9 mouse cellular contexts compared by ENCODE assay signal in the genomic region with DNA sequence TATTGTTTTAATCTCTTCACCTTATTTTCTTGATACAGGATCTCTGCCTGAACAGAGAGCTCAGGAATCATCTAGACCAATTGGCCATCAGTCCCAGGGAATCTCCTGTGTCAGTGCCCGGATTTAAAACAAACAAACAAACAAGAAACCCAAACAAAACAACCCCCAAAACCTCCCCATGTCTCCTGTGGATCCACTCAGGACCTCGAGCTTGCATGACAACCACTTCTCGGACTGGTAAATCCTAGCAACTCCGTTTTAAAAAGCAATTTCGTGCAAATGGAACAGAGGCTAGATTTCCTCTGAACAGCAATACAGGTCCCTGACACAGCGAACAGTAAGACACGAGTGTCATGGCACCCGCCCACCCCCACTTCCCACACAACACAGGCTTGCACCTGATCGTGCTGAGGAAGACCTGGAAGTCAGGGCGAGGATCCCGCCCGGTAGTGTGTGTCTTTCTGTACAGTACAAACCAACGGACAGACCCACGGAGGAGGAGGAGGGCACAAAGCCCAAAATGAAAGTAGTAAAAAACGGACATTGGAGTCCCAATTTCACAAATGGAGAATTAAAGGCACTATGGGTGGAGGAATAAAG. TPM values are rescaled to one million over a fixed set of nuclear protein-coding genes. Genes with fewer than 3 reads are reported as not detected.
DNase-seq lines count a peak whose midpoint lies in the region; ATAC-seq and TF ChIP-seq lines count a peak whose summit lies in the region.
"Had no signal": no experiment of that assay in that cellular context is flagged by ENCODE, and none has a peak within 500 bp of the region (broad histone marks: within the 10 kb centered on the region; RNA-seq: fewer than 3 reads in every experiment).

No protein-coding gene starts in this region.

- no peak overlapping the region for H3K9ac ChIP-seq in liver, embryonic 12.5 days

- no peaks in the 10 kb centered on the region for H3K9me3 ChIP-seq in liver, embryonic 12.5 days (replicated peaks)

- peak; percentile 23 to 39 for DNase-seq in cerebellum, postnatal 10 days
- DNase-seq in cerebellum, adult 9-10 months = no peak
- DNase-seq in heart, postnatal 4 days = peak; percentile 29
- peak; percentile 49 for DNase-seq in retina, postnatal 1 day
- no peak for DNase-seq in cerebellum, adult 11-12 months
- no peak for DNase-seq in ovary, postnatal 10 days (ENCODE audit: low spot score)

- WGBS in bone marrow, adult 2 months = under 1% methylated on average over 15 of the region's 15 CpGs
- under 1% methylated on average over 15 of the region's 15 CpGs for WGBS in liver, embryonic 12.5 days (ENCODE audit: insufficient replicate concordance)

- H3K4me1 ChIP-seq in bone marrow, adult 2 months (ENCODE audit: control insufficient read depth, insufficient read depth, low read length) = no peaks in the 10 kb centered on the region
- H3K4me1 ChIP-seq in liver, embryonic 12.5 days = peaks cover 27% of the 10 kb centered on the region

- peak overlapping the region; percentile 80 for H3K4me2 ChIP-seq in liver, embryonic 12.5 days

- H3K27ac ChIP-seq in bone marrow, adult 2 months (ENCODE audit: control insufficient read depth, insufficient read depth, low read depth, low read length, poor library complexity) = no peak overlapping the region
- H3K27ac ChIP-seq in liver, embryonic 12.5 days = no peak overlapping the region

- ATAC-seq in liver, embryonic 12.5 days = no peak

- peak overlapping the region; percentile 46 for H3K4me3 ChIP-seq in bone marrow, adult 2 months (replicated peaks; ENCODE audit: control insufficient read depth, low read depth, low read length)
- peak overlapping the region; percentile 54 for H3K4me3 ChIP-seq in liver, embryonic 12.5 days

- H3K36me3 ChIP-seq in liver, embryonic 12.5 days = no peaks in the 10 kb centered on the region

- TF ChIP-seq CTCF in bone marrow, adult 2 months (IDR thresholded peaks at IDR 0.05; ENCODE audit: control insufficient read depth, insufficient read depth, low read length) = no peak

- TF ChIP-seq POLR2A in bone marrow, adult 2 months (IDR thresholded peaks at IDR 0.05; ENCODE audit: borderline replicate concordance, control insufficient read depth, low read depth, low read length) = no peak

- peaks cover 94% of the 10 kb centered on the region for H3K27me3 ChIP-seq in liver, embryonic 12.5 days (replicated peaks)

RNA-seq across cellular contexts. Expression of gene Spata18, which starts 0.7 kb away (rescaled TPM):
- polyA plus RNA-seq in bone marrow, adult 2 months (2011; ENCODE audit: insufficient read depth, insufficient read length, low replicate concordance, missing spikeins) = not detected in 2 replicates
- total RNA-seq in heart, postnatal 4 days (2021) = 1 to 10 TPM; 2.0 to 2.7 TPM
- polyA plus RNA-seq in liver, embryonic 12.5 days (2016; fragmentation: Nextera tagmentation; extraction: Ambion mirVana) = not detected in 2 replicates

RNA-seq across cellular contexts. Expression of gene Sgcb, which starts 2.9 kb away (rescaled TPM):
- polyA plus RNA-seq in bone marrow, adult 2 months (2011; ENCODE audit: insufficient read depth, insufficient read length, low replicate concordance, missing spikeins) = 1.6 and 4.2 TPM in 2 replicates
- total RNA-seq in heart, postnatal 4 days (2021) = 10 to 100 TPM; 58.7 to 61.2 TPM
- 4.5 and 4.7 TPM in 2 replicates for polyA plus RNA-seq in liver, embryonic 12.5 days (2016; fragmentation: Nextera tagmentation; extraction: Ambion mirVana)

RNA-seq across cellular contexts. Expression of gene Lrrc66, which starts 18.1 kb away (rescaled TPM):
- polyA plus RNA-seq in bone marrow, adult 2 months (2011; ENCODE audit: insufficient read depth, insufficient read length, low replicate concordance, missing spikeins) = 2.8 TPM in 1 of 2 replicates, not detected in the other
- under 1 TPM in 1 of 2 experiments, not detected in 1; 0.32 TPM for total RNA-seq in heart, postnatal 4 days (2021)
- polyA plus RNA-seq in liver, embryonic 12.5 days (2016; fragmentation: Nextera tagmentation; extraction: Ambion mirVana) = 0.13 and 0.29 TPM in 2 replicates
- total RNA-seq: heart, adult 18-20 months had no signal

Comparison
In these comparisons a context has a peak if more than half of its experiments do, and no peak if none do; other contexts are left out.
1. DNase-seq: peak in cerebellum, postnatal 10 days (2 of 2), heart, postnatal 4 days (single experiment) and retina, postnatal 1 day (single experiment); none in cerebellum, adult 9-10 months (single experiment), cerebellum, adult 11-12 months (single experiment) and ovary, postnatal 10 days (single experiment).